In the genomic region with DNA sequence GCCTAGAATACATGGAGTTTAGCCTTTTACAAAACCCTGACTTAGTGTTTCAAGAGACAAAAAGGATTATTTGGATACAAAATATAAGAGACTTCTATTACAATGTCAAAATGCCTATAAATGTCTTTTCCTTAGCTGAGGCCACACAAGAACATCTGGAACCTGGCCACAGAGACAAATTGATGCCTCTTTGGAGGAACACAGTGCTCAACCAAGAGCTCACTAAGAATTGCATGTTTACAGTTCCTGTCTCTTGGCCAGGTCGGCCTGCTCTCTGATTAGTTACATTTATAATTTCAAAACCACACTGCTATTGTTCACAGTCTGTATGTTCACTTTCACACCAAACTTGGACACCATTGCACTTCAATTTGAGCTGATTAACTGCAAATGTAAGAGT, we compare ENCODE assay signal across 16 mouse cellular contexts.
"Had no signal": no experiment of that assay in that cellular context is flagged by ENCODE, and none has a peak within 500 bp of the region (broad histone marks: within the 10 kb centered on the region; RNA-seq: fewer than 3 reads in every experiment).

No protein-coding gene starts in this region.

- H3K4me2 ChIP-seq: limb, embryonic 12.5 days; limb, embryonic 15.5 days; liver, embryonic 11.5 days; lung, embryonic 15.5 days; midbrain, embryonic 11.5 days had no signal

- DNase-seq: kidney, adult 2 months; kidney, postnatal 10 days; left cerebral cortex, postnatal 4 days; liver, postnatal 0 days; lung, postnatal 10 days; lung, postnatal 36 days; midbrain, embryonic 14.5 days; thymus, adult 2 months; thymus, postnatal 14 days; thymus, postnatal 4 days had no signal

- H3K9ac ChIP-seq: limb, embryonic 12.5 days; limb, embryonic 15.5 days; liver, embryonic 14.5 days; liver, postnatal 0 days; lung, embryonic 15.5 days had no signal

- H3K4me1 ChIP-seq: limb, embryonic 12.5 days had no signal

- H3K27ac ChIP-seq: limb, embryonic 12.5 days; limb, embryonic 15.5 days; liver, embryonic 14.5 days; lung, embryonic 15.5 days had no signal

- H3K4me3 ChIP-seq: limb, embryonic 12.5 days; limb, embryonic 15.5 days; lung, embryonic 15.5 days had no signal

- H3K27me3 ChIP-seq: limb, embryonic 12.5 days; limb, embryonic 15.5 days; lung, embryonic 15.5 days had no signal

- ATAC-seq: liver, postnatal 0 days had no signal

- H3K36me3 ChIP-seq: limb, embryonic 12.5 days; limb, embryonic 15.5 days; lung, embryonic 15.5 days had no signal

- H3K9me3 ChIP-seq: limb, embryonic 12.5 days; limb, embryonic 15.5 days; lung, embryonic 15.5 days had no signal
